Mouse (Mus musculus): ENCODE results near the gene Epm2a. TPM values are rescaled to one million over a fixed set of nuclear protein-coding genes. Genes with fewer than 3 reads are reported as not detected.

Epm2a gene
- total and polyA plus RNA-seq, 2 experiments: 2.9 to 6.7 TPM

DNA sequence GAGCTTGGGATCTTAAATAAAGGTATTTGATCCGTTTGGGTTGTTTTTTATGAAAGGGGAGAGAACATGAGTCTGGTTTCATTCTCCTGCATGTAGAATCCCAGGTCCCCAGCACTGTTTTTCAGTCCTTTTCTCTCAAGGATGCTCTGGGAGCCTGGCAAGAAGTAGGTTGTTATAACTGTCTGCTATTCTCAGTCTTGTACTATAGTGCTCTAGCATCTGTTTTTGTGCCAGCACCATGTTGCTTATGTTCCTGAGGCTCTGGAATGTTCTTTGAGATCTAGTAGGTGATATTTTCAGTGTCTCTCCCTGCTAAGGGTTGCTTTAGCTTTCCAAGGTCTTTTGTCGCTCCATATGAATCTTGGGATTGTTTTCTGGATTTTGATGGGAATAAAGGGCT is 38.1 kb downstream of the Epm2a start:
- H3K4me1 ChIP-seq (ENCODE audit: control insufficient read depth, insufficient read depth, low read length): no peaks in the 10 kb centered on the region

DNA sequence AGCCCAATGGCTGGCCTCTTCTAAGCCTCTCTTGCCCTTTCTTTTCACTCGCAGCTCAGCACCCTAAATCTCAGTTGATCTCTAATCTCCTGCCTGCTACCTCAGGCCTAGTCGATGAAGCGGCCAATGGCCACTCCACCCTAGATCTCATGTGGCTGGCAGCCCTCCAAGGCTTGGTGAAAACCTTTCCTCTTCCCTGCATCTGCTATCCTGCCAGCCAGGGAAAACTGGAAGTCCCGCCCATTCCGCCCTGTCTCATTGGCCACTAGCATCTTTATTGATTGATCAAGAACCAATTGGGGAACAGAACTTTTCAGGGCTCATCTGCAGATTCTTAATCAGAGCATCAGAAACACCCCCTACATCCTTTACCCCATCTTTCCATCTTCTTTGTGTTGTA is 67.7 kb downstream of the Epm2a start:
- Histone ChIP-seq H3K4me1 (ENCODE audit: control insufficient read depth, insufficient read depth, low read length) (no peaks in the 10 kb centered on the region), H3K9ac (ENCODE audit: low read depth, low read length) (no peak overlapping the region), H3K4me3 (ENCODE audit: insufficient read depth, low read depth, low read length) (no peak overlapping the region), H3K79me2 (ENCODE audit: control insufficient read depth, insufficient read depth, low read length) (no peaks in the 10 kb centered on the region), H3K27me3 (ENCODE audit: control insufficient read depth, insufficient read depth, low read length) (no peaks in the 10 kb centered on the region), H3K27ac (replicated peaks; ENCODE audit: insufficient read depth, low read depth, low read length) (no peak overlapping the region), H3K36me3 (ENCODE audit: control insufficient read depth, insufficient read depth, low read length) (no peaks in the 10 kb centered on the region)
- 88% methylated on average over 5 of the region's 5 CpGs for WGBS
- DNase-seq (ENCODE audit: extremely low read depth, low read depth, low spot score): no peak
- TF ChIP-seq POLR2A (IDR thresholded peaks at IDR 0.05; ENCODE audit: extremely low read depth, insufficient read depth, low read length) (no peak), CTCF (IDR thresholded peaks at IDR 0.05; ENCODE audit: low read depth, low read length) (no peak)

More for the DNA sequence above, 38.1 kb downstream of the Epm2a start:
- Histone ChIP-seq H3K27me3 (ENCODE audit: control insufficient read depth, insufficient read depth, low read length) (no peaks in the 10 kb centered on the region), H3K36me3 (ENCODE audit: control insufficient read depth, insufficient read depth, low read length) (no peaks in the 10 kb centered on the region), H3K79me2 (ENCODE audit: control insufficient read depth, insufficient read depth, low read length) (no peaks in the 10 kb centered on the region), H3K4me3 (ENCODE audit: insufficient read depth, low read depth, low read length) (no peak overlapping the region), H3K27ac (replicated peaks; ENCODE audit: insufficient read depth, low read depth, low read length) (no peak overlapping the region), H3K9ac (ENCODE audit: low read depth, low read length) (no peak overlapping the region)
- WGBS: 81% methylated on average over 2 of the region's 2 CpGs
- no peak for TF ChIP-seq POLR2A (IDR thresholded peaks at IDR 0.05; ENCODE audit: extremely low read depth, insufficient read depth, low read length)
- no peak for TF ChIP-seq CTCF (IDR thresholded peaks at IDR 0.05; ENCODE audit: low read depth, low read length)
- DNase-seq (ENCODE audit: extremely low read depth, low read depth, low spot score): no peak

DNA sequence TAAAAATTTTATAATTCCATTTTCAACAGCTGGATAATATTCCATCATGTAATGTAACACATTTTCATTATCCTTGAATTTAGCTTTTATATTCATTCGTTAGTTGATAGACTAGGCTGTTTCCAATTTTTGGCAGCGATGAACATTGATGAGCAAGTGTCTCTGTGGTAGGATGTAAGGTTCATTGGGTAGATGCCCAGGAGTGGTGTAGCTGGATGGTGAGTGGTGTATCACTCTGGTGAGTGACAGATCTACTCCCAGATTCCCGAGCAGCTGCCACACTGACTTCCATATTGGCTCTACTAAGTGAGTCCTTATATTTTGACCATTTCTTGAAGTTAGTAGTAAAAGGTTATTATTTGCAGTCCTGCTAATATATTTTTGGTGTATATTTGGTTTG is 76.9 kb downstream of the Epm2a start:
- no peak for DNase-seq (ENCODE audit: extremely low read depth, low read depth, low spot score)
- no peaks in the 10 kb centered on the region for H3K4me1 ChIP-seq (ENCODE audit: control insufficient read depth, insufficient read depth, low read length)
- TF ChIP-seq POLR2A (IDR thresholded peaks at IDR 0.05; ENCODE audit: extremely low read depth, insufficient read depth, low read length): no peak
- no peak overlapping the region for H3K4me3 ChIP-seq (ENCODE audit: insufficient read depth, low read depth, low read length)
- H3K9ac ChIP-seq (ENCODE audit: low read depth, low read length): no peak overlapping the region
- WGBS: 97% methylated on average over 3 of the region's 3 CpGs
- no peaks in the 10 kb centered on the region for H3K27me3 ChIP-seq (ENCODE audit: control insufficient read depth, insufficient read depth, low read length)
- H3K27ac ChIP-seq (replicated peaks; ENCODE audit: insufficient read depth, low read depth, low read length): no peak overlapping the region
- no peaks in the 10 kb centered on the region for H3K79me2 ChIP-seq (ENCODE audit: control insufficient read depth, insufficient read depth, low read length)
- H3K36me3 ChIP-seq (ENCODE audit: control insufficient read depth, insufficient read depth, low read length): no peaks in the 10 kb centered on the region

DNA sequence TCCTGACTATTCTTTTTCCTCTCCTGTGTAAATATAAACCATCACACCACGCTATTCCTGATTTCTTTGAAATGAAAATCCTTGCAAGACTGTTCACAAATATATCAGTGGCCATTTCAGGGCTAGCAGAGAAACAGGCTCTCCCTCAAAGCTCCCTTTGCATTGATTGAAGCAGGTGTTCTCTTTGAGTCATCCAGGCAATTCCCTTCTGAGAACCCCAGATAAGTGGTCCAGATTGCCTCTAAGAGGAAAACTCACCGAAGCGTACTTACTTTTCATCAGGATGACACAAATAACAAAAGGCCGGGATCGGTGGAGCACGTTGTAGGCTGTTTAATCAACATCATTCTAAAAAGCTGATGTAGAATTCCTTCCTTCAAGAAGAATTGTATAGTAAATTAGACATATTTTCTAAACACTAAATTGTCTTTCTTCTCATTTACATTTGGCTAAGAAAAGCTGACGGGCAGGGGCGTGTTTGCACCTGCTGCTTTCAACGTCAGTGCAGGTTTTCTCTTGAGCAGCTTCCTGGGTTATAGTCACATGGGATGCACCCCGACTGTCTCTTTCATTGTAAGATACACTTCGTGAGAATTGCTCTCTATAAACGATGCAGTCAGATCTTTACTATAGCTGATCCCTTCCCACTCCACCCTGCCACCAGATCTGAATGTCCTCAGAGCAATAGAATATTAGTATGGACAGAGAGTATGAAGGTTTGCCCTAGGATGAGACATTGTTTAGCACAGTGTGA is 86.0 kb downstream of the Epm2a start:
- no peaks in the 10 kb centered on the region for H3K4me1 ChIP-seq (ENCODE audit: control insufficient read depth, insufficient read depth, low read length)
- no peak for DNase-seq (ENCODE audit: extremely low read depth, low read depth, low spot score)
- H3K4me3 ChIP-seq (ENCODE audit: insufficient read depth, low read depth, low read length): no peak overlapping the region
- H3K9ac ChIP-seq (ENCODE audit: low read depth, low read length): no peak overlapping the region
- H3K79me2 ChIP-seq (ENCODE audit: control insufficient read depth, insufficient read depth, low read length): no peaks in the 10 kb centered on the region
- TF ChIP-seq POLR2A (IDR thresholded peaks at IDR 0.05; ENCODE audit: extremely low read depth, insufficient read depth, low read length) (no peak), CTCF (IDR thresholded peaks at IDR 0.05; ENCODE audit: low read depth, low read length) (no peak)
- H3K27ac ChIP-seq (replicated peaks; ENCODE audit: insufficient read depth, low read depth, low read length): no peak overlapping the region
- 89% methylated on average over 12 of the region's 12 CpGs for WGBS
- no peaks in the 10 kb centered on the region for H3K27me3 ChIP-seq (ENCODE audit: control insufficient read depth, insufficient read depth, low read length)
- H3K36me3 ChIP-seq (ENCODE audit: control insufficient read depth, insufficient read depth, low read length): no peaks in the 10 kb centered on the region

DNA sequence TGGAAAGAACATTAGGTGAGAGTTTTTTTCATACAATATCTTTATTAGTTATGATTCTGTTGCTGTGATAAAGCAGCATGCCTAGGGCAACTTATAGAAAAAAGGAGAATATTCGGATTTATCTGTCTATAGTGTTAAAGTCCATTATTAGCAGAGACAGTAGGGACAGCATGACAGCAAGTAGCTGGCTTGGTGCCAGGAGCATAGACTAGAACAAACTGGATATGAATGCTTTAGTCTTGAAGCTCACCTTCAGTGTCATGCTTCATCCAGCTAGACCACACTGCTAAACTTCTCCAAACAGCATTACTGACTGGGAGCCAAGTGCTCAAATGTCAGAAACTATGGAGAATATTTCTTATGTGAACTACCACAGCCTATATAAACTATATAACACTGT is 93.8 kb downstream of the Epm2a start:
- TF ChIP-seq CTCF (IDR thresholded peaks at IDR 0.05; ENCODE audit: low read depth, low read length) (no peak), POLR2A (IDR thresholded peaks at IDR 0.05; ENCODE audit: extremely low read depth, insufficient read depth, low read length) (no peak)
- WGBS: 70% methylated on average over 1 of the region's 1 CpGs
- DNase-seq (ENCODE audit: extremely low read depth, low read depth, low spot score): no peak
- Histone ChIP-seq H3K4me3 (ENCODE audit: insufficient read depth, low read depth, low read length) (no peak overlapping the region), H3K4me1 (ENCODE audit: control insufficient read depth, insufficient read depth, low read length) (no peaks in the 10 kb centered on the region), H3K79me2 (ENCODE audit: control insufficient read depth, insufficient read depth, low read length) (no peaks in the 10 kb centered on the region), H3K36me3 (ENCODE audit: control insufficient read depth, insufficient read depth, low read length) (no peaks in the 10 kb centered on the region), H3K27ac (replicated peaks; ENCODE audit: insufficient read depth, low read depth, low read length) (no peak overlapping the region), H3K9ac (ENCODE audit: low read depth, low read length) (no peak overlapping the region), H3K27me3 (ENCODE audit: control insufficient read depth, insufficient read depth, low read length) (no peaks in the 10 kb centered on the region)

DNA sequence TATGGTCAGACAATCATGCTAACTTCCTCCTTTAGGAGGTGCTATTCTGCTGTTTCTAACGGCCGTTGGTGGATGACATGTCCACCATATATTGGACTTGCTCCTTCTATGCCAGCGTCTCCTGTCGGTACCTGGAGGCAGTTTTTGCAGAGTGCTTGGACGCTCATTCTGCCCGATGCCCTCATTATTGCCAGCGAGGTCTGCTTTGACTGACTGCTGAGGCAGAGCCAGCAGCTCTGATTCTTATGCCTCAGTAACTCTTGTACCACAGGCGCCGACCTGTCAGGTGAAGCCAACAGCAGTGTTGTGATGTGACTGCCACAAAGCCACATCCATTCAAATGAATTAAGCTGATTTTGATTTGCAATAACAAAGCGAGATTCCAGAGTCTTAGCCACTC is 95.3 kb downstream of the Epm2a start:
- no peaks in the 10 kb centered on the region for H3K36me3 ChIP-seq (ENCODE audit: control insufficient read depth, insufficient read depth, low read length)
- H3K27me3 ChIP-seq (ENCODE audit: control insufficient read depth, insufficient read depth, low read length): no peaks in the 10 kb centered on the region
- H3K79me2 ChIP-seq (ENCODE audit: control insufficient read depth, insufficient read depth, low read length): no peaks in the 10 kb centered on the region
- no peak overlapping the region for H3K27ac ChIP-seq (replicated peaks; ENCODE audit: insufficient read depth, low read depth, low read length)
- no peaks in the 10 kb centered on the region for H3K4me1 ChIP-seq (ENCODE audit: control insufficient read depth, insufficient read depth, low read length)
- TF ChIP-seq CTCF (IDR thresholded peaks at IDR 0.05; ENCODE audit: low read depth, low read length) (no peak), POLR2A (IDR thresholded peaks at IDR 0.05; ENCODE audit: extremely low read depth, insufficient read depth, low read length) (no peak)
- no peak overlapping the region for H3K9ac ChIP-seq (ENCODE audit: low read depth, low read length)
- DNase-seq (ENCODE audit: extremely low read depth, low read depth, low spot score): no peak
- 92% methylated on average over 10 of the region's 10 CpGs for WGBS
- no peak overlapping the region for H3K4me3 ChIP-seq (ENCODE audit: insufficient read depth, low read depth, low read length)

Measured in liver, adult 2 months (tissue).